Mouse (Mus musculus) hindbrain, embryonic 16.5 days (tissue): Measurements from ENCODE around the gene Tmem222. TPM values are rescaled to one million over a fixed set of nuclear protein-coding genes. Genes with fewer than 3 reads are reported as not detected.
A peak's percentile ranks its signal among the peaks of the same experiment; 100 is the strongest.

Experiments
- ATAC-seq: fragments of 200-750 bp; cut with Nextera tagmentation; 2 replicates; pipeline ENCODE4 v1.8.0; 2017; ENCODE audit warnings: moderate TSS enrichment, moderate library complexity
- H3K27ac ChIP-seq: fragments of 300-500 bp; sonication (generic); 2 replicates; pipeline ENCODE4 v1.5.1; 2014; ENCODE audit warnings: low read depth, mild to moderate bottlenecking, control low read depth, low read length, moderate library complexity
- H3K27me3 ChIP-seq: fragments of 300-500 bp; sonication (generic); replicated peaks from 2 replicates; pipeline ENCODE4 v1.6.1; 2014; ENCODE audit warnings: low read length; ENCODE audit not compliant: control insufficient read depth, insufficient read depth
- H3K36me3 ChIP-seq: fragments of 300-500 bp; sonication (generic); 2 replicates; pipeline ENCODE4 v1.6.1; 2014; ENCODE audit warnings: mild to moderate bottlenecking, low read length, moderate library complexity, mixed read lengths; ENCODE audit not compliant: control insufficient read depth, insufficient read depth
- H3K4me1 ChIP-seq: fragments of 300-500 bp; sonication (generic); 2 replicates; pipeline ENCODE4 v1.6.1; 2014; ENCODE audit warnings: low read depth, low read length; ENCODE audit not compliant: control insufficient read depth, insufficient read depth
- H3K4me2 ChIP-seq: fragments of 300-500 bp; sonication (generic); 2 replicates; pipeline ENCODE4 v1.6.1; 2014; ENCODE audit warnings: mild to moderate bottlenecking, low read length, control low read depth, moderate library complexity
- H3K4me3 ChIP-seq: fragments of 300-500 bp; sonication (generic); 2 replicates; pipeline ENCODE4 v1.5.1; 2014; ENCODE audit warnings: mild to moderate bottlenecking, low read length, control low read depth, moderate library complexity
- H3K9ac ChIP-seq: fragments of 300-500 bp; sonication (generic); 2 replicates; pipeline ENCODE4 v1.6.1; 2014; ENCODE audit warnings: low read depth, mild to moderate bottlenecking, control low read depth, low read length, moderate library complexity
- H3K9me3 ChIP-seq: fragments of 300-500 bp; sonication (generic); 2 replicates; pipeline ENCODE4 v1.6.1; 2014; ENCODE audit warnings: mild to moderate bottlenecking, low read length, moderate library complexity; ENCODE audit not compliant: control insufficient read depth
- WGBS: fragments of 180-500 bp; shearing (Covaris S2); extraction: QIAGEN DNeasy Blood & Tissue Kit; methylation state at CpG from one replicate; pipeline ENCODE4 v1.1.7; 2014; 5-methylcytosine and 5-hydroxymethylcytosine counted together
- polyA plus RNA-seq: library from polyadenylated mRNA; unstranded; fragments of >200 nt; fragmentation: Nextera tagmentation; extraction: Ambion mirVana; gene quantifications from 2 replicates; pipeline ENCODE4 v1.2.1, GENCODE M21; 2015

Gene Tmem222
- polyA plus RNA-seq, 1 experiment from 2014 or later, result 130 TPM

DNA sequence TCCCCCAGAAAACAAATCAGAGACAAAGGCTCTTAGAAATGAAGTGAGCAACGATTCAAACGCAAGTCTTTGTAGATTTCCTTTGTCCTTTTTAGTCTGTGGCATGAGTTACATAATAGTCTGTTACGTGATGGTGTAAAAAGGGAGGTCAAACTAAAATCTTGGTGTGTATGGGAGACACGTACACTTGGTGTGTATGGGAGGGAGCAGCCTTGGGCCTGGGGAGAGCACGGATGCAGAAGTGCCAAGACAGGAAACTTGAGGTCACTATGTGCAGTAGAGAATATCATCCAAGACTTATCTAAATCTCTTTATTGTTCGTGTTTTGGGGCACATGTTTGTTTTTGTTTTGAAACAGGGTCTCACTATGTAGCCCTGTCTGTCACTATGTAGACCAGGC lies 475 bp upstream of the Tmem222 start:
- Histone ChIP-seq H3K27ac (peak overlapping the region; percentile 94), H3K9me3 (no peaks in the 10 kb centered on the region), H3K4me3 (peak overlapping the region; percentile 87), H3K4me1 (peaks cover 21% of the 10 kb centered on the region), H3K27me3 (no peaks in the 10 kb centered on the region), H3K4me2 (peak overlapping the region; percentile 64), H3K36me3 (no peaks in the 10 kb centered on the region), H3K9ac (peak overlapping the region; percentile 88)
- no peak for ATAC-seq
- WGBS, result 27% methylated on average over 6 of the region's 6 CpGs

DNA sequence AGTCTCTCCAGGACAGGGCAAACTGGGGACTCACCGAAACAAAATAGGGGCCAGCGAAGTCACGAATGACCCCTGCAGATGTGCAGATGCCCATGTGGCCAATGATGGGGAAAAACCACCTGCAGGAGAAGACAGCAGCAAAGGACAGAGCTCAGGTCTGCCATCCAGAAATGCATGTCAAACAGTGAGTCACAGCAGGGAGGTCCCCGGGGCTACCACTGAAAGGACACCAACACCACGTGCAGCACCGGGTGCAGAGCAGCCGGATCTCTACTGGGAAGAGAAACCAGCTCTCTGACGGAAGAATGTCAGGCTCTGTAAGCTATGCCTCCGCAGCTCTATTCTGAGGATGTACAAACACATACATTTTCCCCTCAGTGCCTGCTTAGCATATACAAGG lies 6.7 kb downstream of the Tmem222 start:
- ATAC-seq, result no peak
- 88% methylated on average over 9 of the region's 9 CpGs for WGBS
- Histone ChIP-seq H3K4me1 (peaks cover 4% of the 10 kb centered on the region), H3K4me3 (no peak overlapping the region), H3K4me2 (no peak overlapping the region), H3K9me3 (no peaks in the 10 kb centered on the region), H3K27ac (no peak overlapping the region), H3K36me3 (peaks cover 33% of the 10 kb centered on the region), H3K9ac (no peak overlapping the region), H3K27me3 (no peaks in the 10 kb centered on the region)

DNA sequence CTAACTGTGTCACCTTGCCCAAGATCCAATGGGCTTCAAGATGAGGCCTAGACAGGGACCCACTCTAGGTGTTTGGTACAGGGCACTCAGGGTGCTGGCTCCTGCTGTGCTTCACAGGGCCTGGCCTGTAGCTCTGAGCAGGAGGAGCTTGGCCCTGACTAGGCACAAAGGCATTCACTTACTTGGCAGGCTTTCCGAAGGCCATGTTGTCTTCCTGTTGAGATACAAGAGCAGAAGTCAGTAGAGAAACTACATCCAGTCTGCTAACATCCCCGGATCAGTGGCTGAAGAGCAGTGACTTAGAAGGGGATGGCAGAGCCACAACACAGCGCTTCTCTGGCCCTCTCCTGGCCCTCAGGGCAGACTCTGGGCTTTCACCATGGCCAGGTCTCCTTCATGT lies 8.0 kb downstream of the Tmem222 start:
- H3K4me1 ChIP-seq, result no peaks in the 10 kb centered on the region
- H3K4me2 ChIP-seq, result no peak overlapping the region
- H3K9ac ChIP-seq, result no peak overlapping the region
- ATAC-seq, result no peak
- 89% methylated on average over 3 of the region's 3 CpGs for WGBS
- no peak overlapping the region for H3K27ac ChIP-seq
- no peaks in the 10 kb centered on the region for H3K27me3 ChIP-seq
- H3K36me3 ChIP-seq, result peaks cover 46% of the 10 kb centered on the region
- H3K4me3 ChIP-seq, result no peak overlapping the region
- H3K9me3 ChIP-seq, result no peaks in the 10 kb centered on the region

DNA sequence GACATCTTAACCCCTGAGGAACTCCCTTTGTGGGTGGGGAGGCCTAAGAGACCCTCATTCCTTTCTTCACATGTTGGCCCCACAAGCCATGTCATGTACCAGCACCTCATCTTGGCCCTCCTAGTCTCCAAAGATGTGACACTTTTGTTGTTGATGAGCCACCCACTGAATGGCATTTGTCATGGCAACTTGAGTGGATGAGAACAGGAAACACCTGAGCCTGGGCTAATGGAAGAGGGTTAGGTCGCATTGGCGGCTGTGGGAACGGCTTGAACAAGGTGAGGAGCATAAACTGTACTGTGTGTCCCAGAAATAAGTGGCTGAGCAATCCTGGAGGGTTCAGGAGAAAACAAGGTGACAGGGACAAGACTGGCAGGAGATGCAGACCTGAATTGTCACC lies 8.7 kb downstream of the Tmem222 start:
- Histone ChIP-seq H3K9ac (no peak overlapping the region), H3K4me1 (no peaks in the 10 kb centered on the region), H3K27ac (no peak overlapping the region), H3K36me3 (peaks cover 49% of the 10 kb centered on the region), H3K27me3 (no peaks in the 10 kb centered on the region), H3K4me2 (no peak overlapping the region), H3K9me3 (no peaks in the 10 kb centered on the region), H3K4me3 (no peak overlapping the region)
- ATAC-seq, result no peak
- WGBS, result 93% methylated on average over 3 of the region's 3 CpGs

DNA sequence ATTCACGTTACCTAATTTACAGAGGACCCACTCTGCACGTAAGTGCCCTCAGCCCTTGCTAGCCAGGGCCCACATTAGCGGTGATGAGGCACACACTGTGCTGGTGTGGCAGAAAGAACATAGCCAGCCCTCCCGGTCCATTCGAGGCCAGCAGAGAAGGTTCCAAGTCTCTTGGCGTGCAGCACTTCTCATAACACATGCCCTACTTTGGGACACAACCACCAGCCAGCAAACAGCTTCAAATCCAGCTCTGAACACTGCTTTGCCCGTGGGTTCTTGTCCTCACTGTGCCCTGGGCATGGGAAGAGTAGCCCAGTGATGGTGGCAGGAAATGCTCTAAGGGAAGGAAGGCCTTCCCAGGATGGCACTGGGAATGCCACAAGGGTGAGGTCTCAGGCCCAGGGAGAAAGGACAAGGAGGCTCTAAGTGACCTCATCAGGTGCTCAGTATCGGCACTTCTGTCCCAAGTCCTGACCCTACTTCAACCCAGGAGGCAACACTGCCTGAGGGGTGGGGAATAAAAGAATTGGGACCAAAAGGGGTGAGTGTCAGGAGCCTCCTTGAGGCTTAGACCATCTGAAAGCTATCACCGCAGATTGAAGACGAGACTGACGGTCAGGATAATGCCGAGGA lies 11.2 kb downstream of the Tmem222 start:
- no peaks in the 10 kb centered on the region for H3K27me3 ChIP-seq
- H3K4me3 ChIP-seq, result no peak overlapping the region
- H3K4me2 ChIP-seq, result no peak overlapping the region
- WGBS, result 94% methylated on average over 12 of the region's 12 CpGs
- no peaks in the 10 kb centered on the region for H3K4me1 ChIP-seq
- H3K27ac ChIP-seq, result no peak overlapping the region
- no peak for ATAC-seq
- no peak overlapping the region for H3K9ac ChIP-seq
- H3K9me3 ChIP-seq, result no peaks in the 10 kb centered on the region
- H3K36me3 ChIP-seq, result peaks cover 51% of the 10 kb centered on the region

DNA sequence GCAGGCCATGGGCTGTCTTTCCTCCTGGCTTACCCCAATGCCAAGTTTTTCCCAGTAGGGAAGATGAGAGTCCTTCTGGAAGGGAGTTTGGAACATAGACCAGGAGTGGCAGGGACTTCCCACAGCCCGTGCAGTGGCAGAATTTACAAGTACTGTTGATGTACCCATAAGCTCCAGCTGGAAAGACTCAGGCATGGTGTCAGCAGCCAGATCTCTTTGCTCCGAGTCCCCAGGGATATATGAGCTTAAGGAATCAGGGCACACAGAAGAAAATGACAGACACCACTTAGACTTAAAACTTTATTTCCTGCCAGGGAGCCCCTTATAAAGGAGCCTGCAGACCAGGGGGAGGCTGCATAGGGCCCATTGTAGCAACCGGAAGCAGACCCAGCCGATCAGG lies 11.8 kb downstream of the Tmem222 start:
- H3K4me1 ChIP-seq, result no peaks in the 10 kb centered on the region
- H3K4me2 ChIP-seq, result no peak overlapping the region
- H3K36me3 ChIP-seq, result peaks cover 51% of the 10 kb centered on the region
- H3K9ac ChIP-seq, result no peak overlapping the region
- ATAC-seq, result no peak
- 98% methylated on average over 4 of the region's 4 CpGs for WGBS
- H3K27me3 ChIP-seq, result no peaks in the 10 kb centered on the region
- H3K4me3 ChIP-seq, result no peak overlapping the region
- H3K27ac ChIP-seq, result no peak overlapping the region
- H3K9me3 ChIP-seq, result no peaks in the 10 kb centered on the region

DNA sequence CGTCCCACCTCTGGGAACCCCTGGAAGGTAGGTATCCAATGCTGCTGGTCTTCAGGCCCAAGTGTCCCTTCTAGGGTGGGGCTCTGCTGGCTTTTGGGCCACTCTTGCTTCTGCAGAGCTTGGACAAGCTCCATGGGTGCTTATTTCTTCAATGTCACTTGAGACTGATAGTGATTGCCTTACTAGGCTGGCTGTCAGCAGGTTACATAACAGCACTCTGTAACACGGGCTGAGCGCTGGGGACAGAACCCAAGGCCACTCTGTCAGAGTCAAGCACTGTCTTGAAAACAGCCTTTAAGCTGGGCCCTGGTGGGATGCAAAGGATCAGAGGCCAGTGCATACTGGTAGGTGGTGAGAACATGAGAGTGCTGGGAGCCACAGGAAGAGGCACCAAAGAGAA lies 12.3 kb downstream of the Tmem222 start:
- no peak for ATAC-seq
- Histone ChIP-seq H3K9ac (no peak overlapping the region), H3K27ac (no peak overlapping the region), H3K4me3 (no peak overlapping the region), H3K36me3 (peaks cover 51% of the 10 kb centered on the region), H3K4me1 (no peaks in the 10 kb centered on the region), H3K4me2 (no peak overlapping the region), H3K27me3 (no peaks in the 10 kb centered on the region), H3K9me3 (no peaks in the 10 kb centered on the region)
- 95% methylated on average over 3 of the region's 3 CpGs for WGBS

DNA sequence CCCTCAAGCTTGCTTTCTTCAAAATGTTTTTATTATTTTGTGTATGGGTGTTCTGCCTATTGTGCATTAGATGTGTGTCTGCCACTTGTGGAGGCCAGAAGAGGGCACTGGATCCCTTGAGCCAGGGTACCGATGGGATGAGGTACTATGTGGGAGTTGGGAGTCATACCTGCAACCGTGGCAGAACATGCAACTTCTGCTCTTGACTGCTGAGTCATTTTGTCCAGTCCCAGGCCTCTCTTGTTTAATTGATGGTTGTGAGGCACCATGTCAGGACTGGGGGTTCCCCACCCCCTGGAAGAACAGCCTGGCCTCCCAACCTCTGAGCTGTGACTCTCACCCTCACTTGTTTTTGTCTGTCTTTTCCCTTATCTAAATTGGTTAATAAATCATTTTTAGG lies 13.0 kb downstream of the Tmem222 start:
- H3K27ac ChIP-seq, result no peak overlapping the region
- no peak for ATAC-seq
- H3K4me1 ChIP-seq, result no peaks in the 10 kb centered on the region
- peaks cover 50% of the 10 kb centered on the region for H3K36me3 ChIP-seq
- H3K4me2 ChIP-seq, result no peak overlapping the region
- H3K27me3 ChIP-seq, result no peaks in the 10 kb centered on the region
- 100% methylated on average over 2 of the region's 2 CpGs for WGBS
- no peak overlapping the region for H3K4me3 ChIP-seq
- no peaks in the 10 kb centered on the region for H3K9me3 ChIP-seq
- H3K9ac ChIP-seq, result no peak overlapping the region

DNA sequence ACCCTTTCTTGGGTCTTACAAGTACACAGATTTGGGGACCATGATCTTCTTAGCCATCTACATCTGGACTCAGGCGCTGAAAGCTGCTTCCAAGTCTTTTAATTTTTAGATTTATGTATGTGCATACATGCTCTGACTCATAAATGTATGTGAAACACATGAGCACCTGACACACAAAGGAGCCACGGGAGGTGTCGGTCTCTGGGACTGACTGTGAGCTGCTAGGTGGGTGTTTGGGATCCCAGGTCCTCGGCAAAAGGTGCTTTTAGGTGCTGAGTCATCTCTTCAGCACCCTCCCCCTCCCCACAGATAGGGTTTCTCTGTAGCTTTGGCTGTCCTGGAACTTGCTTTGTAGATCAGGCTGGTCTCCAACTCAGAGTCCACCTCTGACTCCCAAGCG lies 13.8 kb downstream of the Tmem222 start:
- Histone ChIP-seq H3K36me3 (peaks cover 42% of the 10 kb centered on the region), H3K27me3 (no peaks in the 10 kb centered on the region), H3K9ac (no peak overlapping the region), H3K9me3 (no peaks in the 10 kb centered on the region), H3K4me1 (no peaks in the 10 kb centered on the region), H3K4me2 (no peak overlapping the region), H3K27ac (no peak overlapping the region), H3K4me3 (no peak overlapping the region)
- no peak for ATAC-seq
- WGBS, result 92% methylated on average over 5 of the region's 5 CpGs

DNA sequence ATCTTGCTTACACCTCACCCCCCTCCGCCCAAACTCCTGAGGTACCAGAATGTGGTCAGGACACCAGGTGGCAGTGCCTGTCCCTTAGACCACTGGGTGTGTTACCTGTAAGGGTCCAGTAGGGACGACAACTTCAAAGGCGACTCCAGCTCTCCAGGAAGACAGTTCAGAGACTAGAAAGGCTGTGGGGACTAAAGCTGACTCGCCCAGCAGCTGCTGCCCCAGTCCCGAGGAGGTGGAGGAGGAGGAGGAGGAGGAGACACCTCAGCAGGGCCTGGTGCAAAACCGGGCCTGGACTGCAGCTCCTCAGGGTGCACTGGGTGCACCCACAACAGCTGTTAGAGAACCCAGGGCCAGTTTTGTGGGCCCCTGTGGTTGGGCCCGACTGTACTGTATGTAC lies 14.7 kb downstream of the Tmem222 start, which contains the start of gene Sytl1:
TSS of gene Sytl1 (minus strand) at position 232 of the 400 bp plus-strand sequence.
- no peak for ATAC-seq
- Histone ChIP-seq H3K27me3 (no peaks in the 10 kb centered on the region), H3K36me3 (peaks cover 35% of the 10 kb centered on the region), H3K9ac (no peak within 1 kb of the TSS), H3K4me1 (no peaks in the 10 kb centered on the region), H3K9me3 (no peaks in the 10 kb centered on the region), H3K27ac (no peak within 1 kb of the TSS), H3K4me3 (no peak within 1 kb of the TSS), H3K4me2 (no peak within 1 kb of the TSS)
- 53% methylated on average over 7 of the region's 7 CpGs for WGBS
